Mouse (Mus musculus) heart, embryonic 11.5 days (tissue): Measurements from ENCODE around the gene Fbxo17. TPM values are rescaled to one million over a fixed set of nuclear protein-coding genes. Genes with fewer than 3 reads are reported as not detected.
"Not testable (repeated sequence)": the region's sequence is repeated elsewhere in the genome, so short reads cannot be mapped to it uniquely, and the experiment has no call there.

ENCODE experiments used
- ATAC-seq: fragments of 200-750 bp; cut with Nextera tagmentation; replicated peaks from 2 replicates; pipeline ENCODE4 v1.8.0; 2017; ENCODE audit warnings: moderate library complexity; ENCODE audit not compliant: insufficient number of reproducible peaks, low FRiP score, low TSS enrichment
- H3K27ac ChIP-seq: fragments of 300-500 bp; sonication (generic); 2 replicates; pipeline ENCODE4 v1.5.1; 2014; ENCODE audit warnings: mild to moderate bottlenecking, low read depth, low read length
- H3K27me3 ChIP-seq: fragments of 300-500 bp; sonication (generic); 2 replicates; pipeline ENCODE4 v1.6.1; 2014; ENCODE audit warnings: mild to moderate bottlenecking, low read length, mixed read lengths; ENCODE audit not compliant: control insufficient read depth, insufficient read depth
- H3K36me3 ChIP-seq: fragments of 300-500 bp; sonication (generic); 2 replicates; pipeline ENCODE4 v1.6.1; 2014; ENCODE audit warnings: mild to moderate bottlenecking, low read length, moderate library complexity, mixed read lengths; ENCODE audit not compliant: control insufficient read depth, insufficient read depth
- H3K4me1 ChIP-seq: fragments of 300-500 bp; sonication (generic); 2 replicates; pipeline ENCODE4 v1.6.1; 2014; ENCODE audit warnings: low read length; ENCODE audit not compliant: control insufficient read depth, insufficient read depth
- H3K4me2 ChIP-seq: fragments of 300-500 bp; sonication (generic); 2 replicates; pipeline ENCODE4 v1.6.1; 2014; ENCODE audit warnings: mild to moderate bottlenecking, moderate library complexity
- H3K4me3 ChIP-seq: fragments of 300-500 bp; sonication (generic); 2 replicates; pipeline ENCODE4 v1.5.1; 2014; ENCODE audit warnings: low read depth, low read length
- H3K9ac ChIP-seq: fragments of 300-500 bp; sonication (generic); 2 replicates; pipeline ENCODE4 v1.6.1; 2014; ENCODE audit warnings: mild to moderate bottlenecking, low read depth, low read length, moderate library complexity
- H3K9me3 ChIP-seq: fragments of 300-500 bp; sonication (generic); replicated peaks from 2 replicates; pipeline ENCODE4 v1.6.1; 2016; ENCODE audit warnings: low read length; ENCODE audit not compliant: control insufficient read depth
- WGBS: fragments of 180-500 bp; shearing (Covaris S2); extraction: QIAGEN DNeasy Blood & Tissue Kit; methylation state at CpG from one replicate; pipeline ENCODE4 v1.1.7; 2014; ENCODE audit not compliant: insufficient replicate concordance; 5-methylcytosine and 5-hydroxymethylcytosine counted together
- polyA plus RNA-seq: library from polyadenylated mRNA; unstranded; fragments of >200 nt; fragmentation: Nextera tagmentation; extraction: Ambion mirVana; gene quantifications from 2 replicates; pipeline ENCODE4 v1.2.1, GENCODE M21; 2014

The Fbxo17 gene
- 12.0 and 12.7 TPM in 2 replicates for polyA plus RNA-seq

- Histone ChIP-seq H3K4me1 (peaks cover 10% of the 10 kb centered on the region), H3K27ac (peak within 1 kb of the TSS; percentile 46; the same call in 1 of the 2 replicates), H3K27me3 (no peaks in the 10 kb centered on the region), H3K9ac (peak within 1 kb of the TSS; percentile 85), H3K36me3 (no peaks in the 10 kb centered on the region), H3K4me3 (peak within 1 kb of the TSS; percentile 53), H3K9me3 (no peaks in the 10 kb centered on the region), H3K4me2 (peak within 1 kb of the TSS; percentile 68)
- peak; percentile 64 for ATAC-seq
- 2% methylated on average over 36 of the region's 36 CpGs for WGBS
Observed at GRCm38 (mm10) chr7:28716590-28717281, at the start of gene Fbxo17. TSS of gene Fbxo17 (plus strand) at chr7:28716804.

GRCm38 (mm10) chr7:28671172-28671571 lies 45.4 kb upstream of the Fbxo17 start:
- ATAC-seq, result no peak
- 60% methylated on average over 4 of the region's 4 CpGs for WGBS
- H3K9ac ChIP-seq, result no peak overlapping the region

GRCm38 (mm10) chr7:28672276-28672675 lies 44.3 kb upstream of the Fbxo17 start:
- 81% methylated on average over 5 of the region's 5 CpGs for WGBS

More at GRCm38 (mm10) chr7:28671172-28671571, 45.4 kb upstream of the Fbxo17 start:
- Histone ChIP-seq H3K4me2 (no peak overlapping the region), H3K36me3 (no peaks in the 10 kb centered on the region), H3K27ac (no peak overlapping the region), H3K9me3 (no peaks in the 10 kb centered on the region), H3K4me1 (no peaks in the 10 kb centered on the region), H3K4me3 (no peak overlapping the region), H3K27me3 (no peaks in the 10 kb centered on the region)

GRCm38 (mm10) chr7:28672786-28673185 lies 43.8 kb upstream of the Fbxo17 start:
- not testable (repeated sequence) for H3K4me2 ChIP-seq, H3K27ac ChIP-seq, H3K36me3 ChIP-seq, H3K4me3 ChIP-seq, ATAC-seq, H3K9me3 ChIP-seq, H3K9ac ChIP-seq, H3K4me1 ChIP-seq, H3K27me3 ChIP-seq
- WGBS, result 54% methylated on average over 5 of the region's 5 CpGs

More at GRCm38 (mm10) chr7:28672276-28672675, 44.3 kb upstream of the Fbxo17 start:
- H3K36me3 ChIP-seq, result no peaks in the 10 kb centered on the region
- H3K27ac ChIP-seq, result no peak overlapping the region
- no peak overlapping the region for H3K9ac ChIP-seq
- no peaks in the 10 kb centered on the region for H3K27me3 ChIP-seq
- H3K4me1 ChIP-seq, result no peaks in the 10 kb centered on the region
- no peaks in the 10 kb centered on the region for H3K9me3 ChIP-seq
- H3K4me3 ChIP-seq, result no peak overlapping the region
- no peak for ATAC-seq
- H3K4me2 ChIP-seq, result no peak overlapping the region

- no peak for ATAC-seq
- no peak overlapping the region for H3K4me3 ChIP-seq
- no peak overlapping the region for H3K27ac ChIP-seq
- H3K36me3 ChIP-seq, result no peaks in the 10 kb centered on the region
- H3K27me3 ChIP-seq, result no peaks in the 10 kb centered on the region
- no peaks in the 10 kb centered on the region for H3K4me1 ChIP-seq
- WGBS, result 58% methylated on average over 9 of the region's 9 CpGs
- no peak overlapping the region for H3K9ac ChIP-seq
- H3K9me3 ChIP-seq, result no peaks in the 10 kb centered on the region
- H3K4me2 ChIP-seq, result no peak overlapping the region
Observed at GRCm38 (mm10) chr7:28674994-28675393, 41.6 kb upstream of the Fbxo17 start.

- H3K27me3 ChIP-seq, result no peaks in the 10 kb centered on the region
- H3K4me1 ChIP-seq, result no peaks in the 10 kb centered on the region
- ATAC-seq, result no peak
- no peak overlapping the region for H3K27ac ChIP-seq
- no peaks in the 10 kb centered on the region for H3K9me3 ChIP-seq
- no peaks in the 10 kb centered on the region for H3K36me3 ChIP-seq
- WGBS, result 34% methylated on average over 11 of the region's 11 CpGs
- H3K4me3 ChIP-seq, result no peak overlapping the region
- H3K4me2 ChIP-seq, result no peak overlapping the region
- no peak overlapping the region for H3K9ac ChIP-seq
Observed at GRCm38 (mm10) chr7:28675746-28676145, 40.9 kb upstream of the Fbxo17 start.

GRCm38 (mm10) chr7:28676811-28677541 lies 39.6 kb upstream of the Fbxo17 start:
- no peaks in the 10 kb centered on the region for H3K27me3 ChIP-seq
- H3K4me1 ChIP-seq, result no peaks in the 10 kb centered on the region
- ATAC-seq, result no peak
- H3K4me3 ChIP-seq, result no peak overlapping the region
- H3K4me2 ChIP-seq, result no peak overlapping the region
- 75% methylated on average over 13 of the region's 13 CpGs for WGBS
- H3K9ac ChIP-seq, result no peak overlapping the region
- no peaks in the 10 kb centered on the region for H3K36me3 ChIP-seq
- H3K9me3 ChIP-seq, result no peaks in the 10 kb centered on the region
- no peak overlapping the region for H3K27ac ChIP-seq

- no peak overlapping the region for H3K4me3 ChIP-seq
- H3K9ac ChIP-seq, result no peak overlapping the region
- no peak overlapping the region for H3K27ac ChIP-seq
- H3K4me1 ChIP-seq, result no peaks in the 10 kb centered on the region
- H3K27me3 ChIP-seq, result no peaks in the 10 kb centered on the region
- no peak for ATAC-seq
- WGBS, result 86% methylated on average over 8 of the region's 8 CpGs
- no peaks in the 10 kb centered on the region for H3K9me3 ChIP-seq
- no peak overlapping the region for H3K4me2 ChIP-seq
- no peaks in the 10 kb centered on the region for H3K36me3 ChIP-seq
Observed at GRCm38 (mm10) chr7:28677624-28678023, 39.0 kb upstream of the Fbxo17 start.
